Mouse (Mus musculus) stomach, embryonic 15.5 days (tissue): ENCODE results near the gene Tedc1. TPM values are rescaled to one million over a fixed set of nuclear protein-coding genes. Genes with fewer than 3 reads are reported as not detected.
A peak's percentile ranks its signal among the peaks of the same experiment; 100 is the strongest.

Experiments
- ATAC-seq: fragments of 200-750 bp; cut with Nextera tagmentation; 2 replicates; pipeline ENCODE4 v1.8.0; 2017; ENCODE audit warnings: low read depth, moderate number of reproducible peaks, moderate TSS enrichment; ENCODE audit not compliant: insufficient read depth, low FRiP score
- H3K27ac ChIP-seq: fragments of 300-500 bp; sonication (generic); 2 replicates; pipeline ENCODE4 v1.5.1; 2015; ENCODE audit warnings: mild to moderate bottlenecking, inconsistent platforms
- H3K27me3 ChIP-seq: fragments of 300-500 bp; sonication (generic); replicated peaks from 2 replicates; pipeline ENCODE4 v1.6.1; 2015; ENCODE audit warnings: inconsistent platforms
- H3K36me3 ChIP-seq: fragments of 300-500 bp; sonication (generic); 2 replicates; pipeline ENCODE4 v1.6.1; 2015; ENCODE audit warnings: inconsistent platforms
- H3K4me1 ChIP-seq: fragments of 300-500 bp; sonication (generic); 2 replicates; pipeline ENCODE4 v1.6.1; 2015; ENCODE audit warnings: inconsistent platforms
- H3K4me2 ChIP-seq: fragments of 300-500 bp; sonication (generic); 2 replicates; pipeline ENCODE4 v1.6.1; 2015; ENCODE audit warnings: mild to moderate bottlenecking, inconsistent platforms
- H3K4me3 ChIP-seq: fragments of 300-500 bp; sonication (generic); replicated peaks from 2 replicates; pipeline ENCODE4 v1.5.1; 2015; ENCODE audit warnings: inconsistent platforms
- H3K9ac ChIP-seq: fragments of 300-500 bp; sonication (generic); 2 replicates; pipeline ENCODE4 v1.6.1; 2015; ENCODE audit warnings: inconsistent platforms
- H3K9me3 ChIP-seq: fragments of 300-500 bp; sonication (generic); 2 replicates; pipeline ENCODE4 v1.6.1; 2016; ENCODE audit warnings: inconsistent platforms
- WGBS: fragments of 180-500 bp; shearing (Covaris S2); methylation state at CpG from one replicate; pipeline ENCODE4 v1.1.7; 2015; 5-methylcytosine and 5-hydroxymethylcytosine counted together
- polyA plus RNA-seq: library from polyadenylated mRNA; unstranded; fragments of >200 nt; fragmentation: Nextera tagmentation; extraction: Ambion mirVana; gene quantifications from 2 replicates; pipeline ENCODE4 v1.2.1, GENCODE M21; 2015

Tedc1 gene
- 26.0 and 32.1 TPM in 2 replicates for polyA plus RNA-seq

DNA sequence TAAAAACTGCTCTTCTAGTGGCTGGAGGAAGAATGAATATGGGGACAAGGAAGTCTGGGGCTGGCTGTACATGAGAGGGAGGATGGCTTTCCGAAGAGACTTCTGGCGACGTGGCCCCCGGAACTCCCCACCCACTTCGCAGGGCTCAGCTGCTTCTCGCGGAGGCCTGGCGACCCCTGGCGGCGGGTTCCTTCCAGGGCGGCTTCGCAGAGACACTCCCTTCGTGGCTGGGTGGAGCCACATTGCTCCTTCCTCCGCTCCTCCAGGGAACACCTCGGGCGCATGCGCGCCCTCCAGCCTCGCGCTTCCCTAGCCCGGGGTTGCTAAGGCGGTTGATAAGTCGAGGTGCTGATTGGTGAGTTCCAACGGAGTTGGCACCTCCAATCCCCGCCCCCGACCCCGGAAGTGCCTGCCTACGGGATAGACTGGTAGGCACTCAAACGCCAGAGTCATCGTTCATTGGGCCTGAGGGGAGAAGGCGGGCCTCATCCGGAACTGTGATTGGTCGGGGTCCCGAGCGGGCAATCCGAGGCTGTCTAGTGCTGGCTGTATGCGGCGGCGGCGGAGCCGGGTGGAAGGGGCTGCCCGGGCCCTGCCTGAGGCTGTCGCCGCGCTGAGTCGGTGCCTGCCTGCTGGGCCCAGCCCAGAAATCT is at the start of gene Tedc1:
Gene Tedc1, plus strand, starts transcription at position 535 of the 653 bp plus-strand sequence.
- 0 out of 2 replicates have a peak, but pooled peaks cover 6% of the 10 kb centered on the region for H3K27me3 ChIP-seq
- H3K4me1 ChIP-seq = peaks cover 33% of the 10 kb centered on the region
- H3K27ac ChIP-seq = peak within 1 kb of the TSS; percentile 91
- peak within 1 kb of the TSS; percentile 55 for H3K9ac ChIP-seq
- H3K9me3 ChIP-seq = no peaks in the 10 kb centered on the region
- peak within 1 kb of the TSS; percentile 87 for H3K4me2 ChIP-seq
- peak within 1 kb of the TSS; percentile 56 for H3K4me3 ChIP-seq
- under 1% methylated on average over 46 of the region's 46 CpGs for WGBS
- H3K36me3 ChIP-seq = no peaks in the 10 kb centered on the region
- peak; percentile 95 for ATAC-seq

DNA sequence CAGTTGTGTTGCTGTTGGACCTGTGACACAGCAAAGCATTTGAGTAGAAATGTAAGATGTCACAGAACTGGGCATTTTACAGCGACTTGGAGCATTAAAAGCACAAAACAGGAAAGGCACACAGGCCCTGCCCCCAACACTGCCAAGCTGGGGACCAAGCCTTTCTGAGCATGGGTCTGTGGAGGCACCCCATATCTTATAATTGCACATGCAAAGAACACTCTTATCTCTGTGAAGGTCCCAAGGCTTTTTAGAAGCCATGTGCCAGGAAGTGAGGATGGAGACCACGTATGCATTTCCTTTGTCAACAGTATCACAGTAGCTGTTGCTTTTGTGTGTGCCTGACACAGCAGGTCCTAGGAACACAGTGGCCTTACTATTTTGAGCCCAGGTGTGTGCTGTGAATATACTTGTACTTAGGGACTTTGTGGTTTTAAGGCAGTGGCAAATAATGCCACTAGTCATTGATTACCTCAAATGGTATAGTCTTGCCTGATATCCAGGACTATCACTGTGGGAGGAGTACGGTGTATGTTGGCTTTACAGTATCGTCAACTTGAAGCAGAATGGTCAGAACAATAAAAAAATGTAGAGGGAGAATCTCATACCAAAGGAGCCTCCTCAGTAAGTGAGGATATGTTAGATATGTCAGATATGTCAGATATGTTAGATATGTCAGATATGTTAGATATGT is 48.6 kb upstream of the Tedc1 start:
- no peak overlapping the region for H3K27ac ChIP-seq
- peak; percentile 78 for ATAC-seq
- 0 out of 2 replicates have a peak, but pooled peaks cover 5% of the 10 kb centered on the region for H3K36me3 ChIP-seq
- H3K9ac ChIP-seq = no peak overlapping the region
- no peak overlapping the region for H3K4me2 ChIP-seq
- peaks cover 19% of the 10 kb centered on the region for H3K4me1 ChIP-seq
- no peak overlapping the region for H3K4me3 ChIP-seq
- 65% methylated on average over 4 of the region's 4 CpGs for WGBS
- H3K27me3 ChIP-seq = no peaks in the 10 kb centered on the region
- H3K9me3 ChIP-seq = no peaks in the 10 kb centered on the region

DNA sequence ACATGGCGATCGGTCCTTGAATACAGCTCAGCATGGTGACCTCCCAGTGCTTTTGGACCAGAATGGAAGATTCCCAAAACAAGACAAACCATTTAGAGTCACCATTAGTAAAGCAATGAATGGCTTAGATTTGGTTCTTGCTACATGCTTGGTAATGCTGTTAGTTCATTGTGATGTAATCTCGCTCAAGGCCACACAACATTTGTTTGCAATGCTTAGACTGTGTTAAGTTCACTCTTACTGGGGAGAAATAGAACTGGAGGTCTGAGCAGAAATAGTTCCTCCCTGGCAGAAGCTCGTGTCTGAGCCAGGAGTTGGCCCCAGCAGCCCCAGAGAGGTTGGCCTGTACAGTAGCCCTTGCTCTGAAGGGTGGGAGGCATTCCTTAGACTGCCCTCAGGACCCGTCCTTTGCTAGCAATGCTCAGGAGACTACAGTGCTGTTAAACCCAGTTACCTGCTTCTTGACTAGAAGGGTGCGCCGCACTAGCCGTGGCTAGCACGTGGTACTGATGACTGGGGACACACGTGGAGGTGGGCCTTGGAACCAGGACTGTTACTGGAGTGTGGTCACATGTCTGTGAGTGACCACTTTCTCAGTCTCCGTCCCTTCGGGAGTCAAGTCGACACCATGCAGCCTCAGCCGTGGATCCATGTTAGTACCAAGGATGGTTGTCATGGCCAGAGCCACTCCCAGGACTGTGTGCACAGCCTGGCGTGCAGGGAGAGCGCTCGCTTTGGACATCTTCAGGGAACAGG is 47.5 kb upstream of the Tedc1 start:
- ATAC-seq = no peak
- no peak overlapping the region for H3K4me3 ChIP-seq
- no peak overlapping the region for H3K27ac ChIP-seq
- 0 out of 2 replicates have a peak, but pooled peaks cover 5% of the 10 kb centered on the region for H3K36me3 ChIP-seq
- no peaks in the 10 kb centered on the region for H3K9me3 ChIP-seq
- H3K9ac ChIP-seq = no peak overlapping the region
- H3K4me2 ChIP-seq = no peak overlapping the region
- WGBS = 86% methylated on average over 17 of the region's 17 CpGs
- no peaks in the 10 kb centered on the region for H3K27me3 ChIP-seq
- H3K4me1 ChIP-seq = peaks cover 11% of the 10 kb centered on the region; the same call in 1 of the 2 replicates

DNA sequence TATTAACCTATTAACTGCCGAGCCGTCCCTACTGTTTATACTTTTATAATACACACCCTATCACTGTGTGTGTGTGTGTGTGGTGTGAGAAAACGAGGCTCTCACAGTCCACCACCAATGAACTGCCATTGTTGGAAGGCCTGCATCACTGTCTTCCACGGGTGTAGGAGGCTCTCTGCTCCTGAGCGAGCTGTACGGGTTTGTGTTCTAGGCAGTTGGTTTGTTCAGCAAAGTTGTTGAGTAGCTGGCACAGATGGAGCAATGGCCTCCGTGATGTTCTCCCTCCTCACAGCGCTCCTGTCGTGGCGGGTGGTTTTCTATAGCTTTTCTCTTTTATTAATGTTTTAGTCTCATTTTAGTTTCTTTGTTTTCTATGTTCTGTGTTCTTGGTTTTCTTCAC is 46.4 kb upstream of the Tedc1 start:
- ATAC-seq = no peak
- 0 out of 2 replicates have a peak, but pooled peaks cover 5% of the 10 kb centered on the region for H3K36me3 ChIP-seq
- H3K4me3 ChIP-seq = no peak overlapping the region
- 84% methylated on average over 10 of the region's 10 CpGs for WGBS
- H3K4me1 ChIP-seq = peaks cover 5% of the 10 kb centered on the region; the same call in 1 of the 2 replicates
- no peak overlapping the region for H3K9ac ChIP-seq
- no peaks in the 10 kb centered on the region for H3K27me3 ChIP-seq
- H3K9me3 ChIP-seq = no peaks in the 10 kb centered on the region
- no peak overlapping the region for H3K27ac ChIP-seq
- no peak overlapping the region for H3K4me2 ChIP-seq

DNA sequence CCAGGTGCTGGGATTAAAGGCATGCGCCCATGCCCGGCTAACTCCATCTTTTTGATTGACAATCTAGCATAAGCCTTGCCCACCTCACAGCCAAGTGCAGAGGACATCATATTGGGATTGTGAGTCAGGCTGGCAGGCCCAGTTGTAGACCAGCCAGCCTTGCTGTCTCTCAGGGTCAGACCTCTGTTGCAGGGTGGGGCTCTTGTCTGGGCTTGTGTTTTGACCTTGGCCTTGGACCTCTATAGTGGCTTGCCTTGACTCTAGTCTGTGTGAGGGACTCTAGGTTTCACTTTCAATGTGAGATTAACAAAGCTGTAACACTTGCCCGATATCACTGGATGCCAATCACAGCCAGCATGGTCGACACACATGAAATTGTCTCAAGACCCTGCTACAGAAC is 42.1 kb upstream of the Tedc1 start:
- ATAC-seq = no peak
- H3K4me1 ChIP-seq = no peaks in the 10 kb centered on the region
- H3K27ac ChIP-seq = no peak overlapping the region
- H3K27me3 ChIP-seq = no peaks in the 10 kb centered on the region
- no peaks in the 10 kb centered on the region for H3K9me3 ChIP-seq
- no peak overlapping the region for H3K4me3 ChIP-seq
- WGBS = 79% methylated on average over 4 of the region's 4 CpGs
- H3K9ac ChIP-seq = no peak overlapping the region
- H3K36me3 ChIP-seq = peaks cover 19% of the 10 kb centered on the region
- no peak overlapping the region for H3K4me2 ChIP-seq

DNA sequence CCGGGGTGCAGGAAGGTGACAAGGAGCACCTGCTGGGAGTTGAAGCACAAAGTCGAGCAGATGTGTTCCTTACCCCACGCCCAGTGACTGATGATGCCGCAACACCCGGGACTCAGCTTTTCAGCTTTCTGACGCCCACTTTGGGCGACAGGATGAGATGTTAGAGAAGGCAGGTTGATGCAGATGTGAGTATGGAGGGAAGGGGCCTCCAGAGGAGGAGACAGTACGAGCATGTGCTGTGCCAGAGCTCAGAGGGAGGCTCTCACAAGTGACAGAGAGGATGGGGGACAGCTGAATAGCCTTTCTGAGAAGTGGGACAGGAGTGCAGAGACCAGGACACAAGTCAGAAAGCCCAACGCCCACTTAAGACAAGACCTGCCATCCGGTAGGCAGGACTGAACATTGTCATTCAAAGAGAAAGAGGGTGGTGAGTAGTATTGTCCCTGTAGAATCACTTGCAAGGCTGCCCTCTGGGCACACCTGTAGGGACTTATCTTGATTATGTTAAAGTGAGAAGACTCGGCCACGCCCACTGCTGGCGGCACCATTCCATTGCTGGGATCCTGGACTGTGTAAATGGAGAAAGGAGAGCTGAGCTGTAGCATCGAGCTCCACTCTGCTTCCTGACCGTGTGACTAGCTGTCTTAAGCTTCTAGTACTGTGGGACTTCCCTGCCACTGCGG is 41.2 kb upstream of the Tedc1 start:
- Histone ChIP-seq H3K4me3 (no peak overlapping the region), H3K27ac (no peak overlapping the region), H3K4me2 (no peak overlapping the region), H3K9ac (no peak overlapping the region), H3K4me1 (no peaks in the 10 kb centered on the region), H3K36me3 (peaks cover 20% of the 10 kb centered on the region), H3K9me3 (no peaks in the 10 kb centered on the region), H3K27me3 (no peaks in the 10 kb centered on the region)
- no peak for ATAC-seq
- 70% methylated on average over 16 of the region's 16 CpGs for WGBS

DNA sequence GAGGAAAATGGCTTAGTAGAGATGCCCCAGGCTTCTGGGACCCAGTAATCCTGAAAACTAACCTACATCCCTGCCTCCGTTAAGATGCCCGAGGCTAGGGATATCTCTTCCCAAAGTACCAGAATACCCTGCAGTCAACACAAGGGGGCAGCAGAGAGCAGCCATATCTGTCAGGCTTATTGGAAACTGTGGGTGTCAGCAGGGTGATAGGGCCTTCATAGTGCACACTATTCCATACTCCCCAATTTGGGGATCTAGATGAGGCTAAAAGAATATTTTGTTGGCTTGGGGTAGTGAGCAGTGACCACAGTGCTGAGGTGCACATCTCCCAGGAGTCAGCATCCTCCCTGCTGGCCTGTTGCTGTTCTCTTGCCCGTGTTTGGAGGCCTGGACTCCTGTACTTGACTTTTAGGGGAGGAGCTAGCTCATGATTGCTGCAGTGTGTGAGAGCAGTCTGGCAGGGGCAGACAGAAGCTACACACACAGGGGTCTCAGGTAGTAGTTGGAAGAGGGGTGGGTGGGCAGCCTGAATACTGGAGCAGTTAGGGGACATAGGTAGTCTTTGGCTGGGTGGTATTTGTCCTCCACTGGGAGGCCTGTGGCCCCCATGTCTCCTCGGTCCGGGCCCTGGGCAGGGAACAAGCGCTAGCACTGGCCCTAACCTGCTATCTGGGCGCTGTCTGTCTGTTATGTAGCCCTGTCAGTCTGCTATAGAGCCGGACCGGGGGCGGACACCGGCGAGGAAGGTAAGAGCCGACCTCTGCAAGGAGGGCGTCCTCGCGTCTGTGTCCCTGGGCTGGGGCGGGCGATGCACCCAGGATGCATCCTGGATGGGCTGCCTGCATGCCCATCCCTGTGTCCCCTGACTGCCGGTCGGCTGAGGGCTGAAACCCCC is 36.5 kb upstream of the Tedc1 start:
- 84% methylated on average over 20 of the region's 20 CpGs for WGBS
- peak; percentile 37; the same call in 1 of the 2 replicates for ATAC-seq
- Histone ChIP-seq H3K9me3 (no peaks in the 10 kb centered on the region), H3K27ac (no peak overlapping the region), H3K4me3 (no peak overlapping the region), H3K27me3 (no peaks in the 10 kb centered on the region), H3K36me3 (peaks cover 48% of the 10 kb centered on the region), H3K4me1 (no peaks in the 10 kb centered on the region), H3K9ac (no peak overlapping the region), H3K4me2 (no peak overlapping the region)

DNA sequence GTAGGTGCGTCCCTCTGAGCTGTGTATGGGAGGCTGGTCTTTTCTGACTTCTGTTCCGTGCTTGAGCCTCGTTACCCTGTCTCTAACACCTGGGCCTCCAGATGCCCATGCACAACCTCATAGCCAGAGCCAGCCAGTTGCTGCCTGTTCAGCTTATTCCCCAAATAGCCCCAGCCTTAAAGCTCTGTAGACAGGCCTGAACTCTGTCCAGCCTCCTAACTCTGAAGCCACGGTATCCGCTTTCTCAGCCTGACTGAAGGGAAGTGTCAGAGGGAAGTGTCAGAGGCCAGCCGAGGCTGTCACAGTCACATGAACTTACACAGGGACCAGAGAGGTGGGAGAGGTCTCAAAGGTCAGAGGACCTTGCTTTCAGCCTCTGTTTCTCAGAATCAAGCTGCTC is 31.5 kb upstream of the Tedc1 start:
- H3K4me3 ChIP-seq = no peak overlapping the region
- H3K4me2 ChIP-seq = no peak overlapping the region
- H3K27ac ChIP-seq = no peak overlapping the region
- peaks cover 73% of the 10 kb centered on the region for H3K36me3 ChIP-seq
- no peak overlapping the region for H3K9ac ChIP-seq
- H3K4me1 ChIP-seq = no peaks in the 10 kb centered on the region
- H3K27me3 ChIP-seq = no peaks in the 10 kb centered on the region
- H3K9me3 ChIP-seq = no peaks in the 10 kb centered on the region
- no peak for ATAC-seq
- 78% methylated on average over 6 of the region's 6 CpGs for WGBS

DNA sequence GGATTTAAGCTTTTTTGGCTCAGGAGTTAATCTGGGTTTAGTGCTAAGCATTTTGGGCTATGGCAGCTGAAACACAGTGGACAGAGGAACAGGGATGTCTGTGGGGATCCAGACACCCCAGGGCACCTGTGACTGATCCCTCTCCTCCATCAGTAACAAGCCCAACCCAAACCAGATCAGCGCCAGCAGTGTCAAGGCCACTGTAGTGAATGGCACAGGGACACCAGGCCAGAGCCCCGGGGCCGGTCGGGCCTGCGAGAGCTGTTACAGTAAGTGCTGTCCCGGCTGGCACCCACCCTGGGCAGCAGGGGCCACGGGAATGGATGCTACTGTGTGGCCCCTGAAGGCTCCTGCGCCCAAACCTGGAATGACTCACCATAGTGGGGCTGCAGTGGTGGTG is 25.5 kb upstream of the Tedc1 start:
- Histone ChIP-seq H3K27ac (no peak overlapping the region), H3K9me3 (no peaks in the 10 kb centered on the region), H3K4me2 (no peak overlapping the region), H3K9ac (no peak overlapping the region), H3K27me3 (no peaks in the 10 kb centered on the region), H3K36me3 (peaks cover 93% of the 10 kb centered on the region), H3K4me1 (0 out of 2 replicates have a peak, but pooled peaks cover 17% of the 10 kb centered on the region), H3K4me3 (no peak overlapping the region)
- 94% methylated on average over 8 of the region's 8 CpGs for WGBS
- ATAC-seq = no peak

DNA sequence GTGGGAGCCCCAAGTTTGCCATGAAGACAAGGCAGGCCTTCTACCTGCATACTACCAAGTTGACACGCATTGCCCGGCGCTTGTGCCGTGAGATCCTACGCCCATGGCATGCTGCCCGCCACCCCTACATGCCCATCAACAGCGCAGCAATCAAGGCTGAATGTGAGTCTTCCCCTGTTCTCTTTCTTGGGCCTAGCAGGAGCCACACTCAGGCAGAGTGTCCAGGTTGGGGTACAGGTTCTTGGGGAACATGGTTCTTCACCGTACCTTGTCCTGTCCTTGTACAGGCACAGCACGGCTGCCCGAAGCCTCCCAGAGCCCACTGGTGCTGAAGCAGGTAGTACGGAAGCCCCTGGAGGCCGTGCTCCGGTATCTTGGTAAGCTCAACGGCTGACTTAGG is 24.6 kb upstream of the Tedc1 start:
- no peak overlapping the region for H3K4me2 ChIP-seq
- WGBS = 96% methylated on average over 14 of the region's 14 CpGs
- H3K9me3 ChIP-seq = no peaks in the 10 kb centered on the region
- no peak overlapping the region for H3K4me3 ChIP-seq
- H3K4me1 ChIP-seq = 0 out of 2 replicates have a peak, but pooled peaks cover 17% of the 10 kb centered on the region
- ATAC-seq = no peak
- no peaks in the 10 kb centered on the region for H3K27me3 ChIP-seq
- no peak overlapping the region for H3K9ac ChIP-seq
- H3K27ac ChIP-seq = no peak overlapping the region
- H3K36me3 ChIP-seq = peaks cover 93% of the 10 kb centered on the region

DNA sequence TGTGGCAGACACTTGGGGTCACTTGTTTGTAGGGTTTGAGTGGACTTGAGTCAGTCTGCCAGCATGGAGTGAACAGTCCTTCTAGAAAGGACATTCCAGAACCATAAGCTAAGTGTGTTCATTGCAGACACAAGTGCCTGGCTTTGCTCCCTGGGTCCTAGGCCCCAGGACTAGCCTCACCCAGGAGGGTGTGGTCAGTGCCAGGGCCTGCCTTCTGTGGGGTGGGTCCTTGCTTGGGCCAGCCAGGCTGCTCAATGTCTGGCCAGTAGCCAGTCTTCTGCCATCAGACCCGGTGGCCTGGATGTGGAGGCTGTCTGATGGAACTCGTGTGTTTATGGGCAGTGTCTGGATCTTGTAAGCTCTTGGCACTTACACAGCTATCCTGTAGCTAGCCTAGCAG is 23.7 kb upstream of the Tedc1 start:
- Histone ChIP-seq H3K27ac (no peak overlapping the region), H3K9ac (no peak overlapping the region), H3K4me2 (no peak overlapping the region), H3K4me3 (no peak overlapping the region), H3K9me3 (no peaks in the 10 kb centered on the region), H3K27me3 (no peaks in the 10 kb centered on the region), H3K36me3 (peaks cover 91% of the 10 kb centered on the region), H3K4me1 (0 out of 2 replicates have a peak, but pooled peaks cover 17% of the 10 kb centered on the region)
- 42% methylated on average over 2 of the region's 2 CpGs for WGBS
- peak; percentile 59 for ATAC-seq
